Mouse (Mus musculus): Measurements from ENCODE around the gene 9930104L06Rik. TPM values are rescaled to one million over a fixed set of nuclear protein-coding genes. Genes with fewer than 3 reads are reported as not detected.

9930104L06Rik gene
- polyA plus RNA-seq, 1 experiment = 14.8 TPM

DNA sequence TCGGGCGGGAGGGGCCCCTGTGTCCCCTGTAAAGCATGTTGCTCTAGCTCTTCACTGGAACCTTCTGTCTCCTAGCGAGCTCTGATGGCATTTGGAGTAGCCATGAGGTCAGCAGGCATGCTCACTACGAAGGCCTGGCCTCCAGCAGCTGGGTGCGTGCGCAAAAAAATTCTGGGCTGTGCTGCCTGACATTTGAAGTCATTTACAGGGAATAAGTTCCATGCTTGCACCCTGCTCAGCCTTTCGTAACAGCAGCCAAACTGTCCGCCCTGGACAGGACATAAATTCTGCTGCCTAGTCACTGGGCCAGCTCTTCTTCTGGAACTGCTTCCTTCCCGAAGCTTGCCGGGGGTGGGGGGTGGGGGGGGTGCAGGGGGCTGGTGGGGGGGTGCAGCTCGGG, 22.2 kb downstream of the 9930104L06Rik start:
- no peak for DNase-seq (ENCODE audit: low read depth)

- no peak for DNase-seq (ENCODE audit: low read depth)
Observed at GRCm38 (mm10) chr4:124960940-124961339, 24.1 kb downstream of the 9930104L06Rik start.

DNA sequence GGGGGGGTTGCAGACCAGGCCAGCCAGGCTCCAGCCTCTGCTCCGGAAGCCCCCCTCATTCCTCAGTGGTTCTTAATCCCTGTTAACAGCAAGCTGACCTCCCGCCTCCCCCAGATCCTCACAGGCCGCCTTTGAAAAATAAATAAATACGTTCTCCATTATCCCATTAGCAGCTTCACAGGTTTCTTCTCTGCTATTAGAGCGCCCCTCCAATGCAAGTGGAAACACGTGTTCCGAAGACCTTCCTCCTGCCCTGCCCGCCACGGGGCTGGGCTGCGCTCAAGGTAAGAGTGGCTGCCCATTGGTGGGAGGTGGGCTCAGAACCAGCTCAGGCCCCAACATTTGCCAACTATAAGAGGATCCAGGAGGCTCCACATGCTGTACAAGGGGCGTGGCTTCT, 25.7 kb downstream of the 9930104L06Rik start:
- DNase-seq (ENCODE audit: low read depth) = no peak

GRCm38 (mm10) chr4:124964912-124965599, 28.2 kb downstream of the 9930104L06Rik start:
- no peak for DNase-seq (ENCODE audit: low read depth)

DNA sequence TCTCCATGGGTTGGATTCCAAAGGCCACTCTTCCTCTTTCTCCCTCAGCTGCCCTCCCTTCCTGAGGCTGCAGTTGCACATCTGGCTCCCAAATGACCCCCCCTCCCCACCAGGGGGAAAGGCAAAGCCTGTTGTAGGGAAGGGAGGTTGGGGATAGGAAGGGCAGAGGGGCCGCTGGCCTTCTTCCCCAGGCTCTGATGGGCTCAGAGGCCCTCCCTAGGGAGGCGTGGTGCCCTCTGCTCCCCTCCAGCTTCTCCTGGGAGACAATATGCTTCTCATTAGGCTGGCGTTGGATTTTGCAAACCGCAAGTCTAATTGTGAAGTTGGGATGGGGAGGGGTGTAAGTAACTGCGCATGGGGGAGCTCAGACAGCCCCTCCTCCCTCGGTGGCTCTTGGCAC, 31.9 kb downstream of the 9930104L06Rik start:
- DNase-seq (ENCODE audit: low read depth) = no peak

DNA sequence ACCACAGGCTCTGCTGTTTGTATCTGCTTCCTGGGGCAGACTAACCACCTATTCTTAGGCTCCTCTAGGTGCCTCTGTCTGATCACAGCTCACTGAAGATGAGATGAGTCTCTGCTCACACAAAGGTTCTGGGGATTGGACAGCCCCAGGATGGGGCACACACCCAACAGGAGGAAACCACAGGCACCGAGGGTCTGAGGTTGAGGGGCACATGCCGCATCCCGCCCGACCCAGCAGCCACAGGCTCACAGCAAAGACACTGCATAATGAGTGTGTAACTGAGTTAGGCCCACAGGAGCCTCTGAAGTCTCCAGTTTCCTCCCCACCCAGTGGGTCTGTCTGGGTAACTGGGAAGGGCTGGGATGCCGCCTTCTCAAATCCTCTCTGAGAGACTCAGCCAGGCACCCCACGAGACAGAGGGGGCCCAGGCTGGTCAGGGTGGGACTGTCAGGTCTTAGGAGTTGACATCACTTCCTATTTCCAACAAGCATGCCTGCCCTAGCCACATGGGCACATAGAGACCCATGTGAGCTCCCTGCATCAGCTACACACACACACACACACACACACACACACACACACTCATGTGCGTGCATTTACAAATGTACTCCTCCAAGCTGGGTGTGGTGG, 32.5 kb downstream of the 9930104L06Rik start:
- no peak for DNase-seq (ENCODE audit: low read depth)

GRCm38 (mm10) chr4:124970194-124970593, 33.3 kb downstream of the 9930104L06Rik start:
- DNase-seq (ENCODE audit: low read depth) = no peak

DNA sequence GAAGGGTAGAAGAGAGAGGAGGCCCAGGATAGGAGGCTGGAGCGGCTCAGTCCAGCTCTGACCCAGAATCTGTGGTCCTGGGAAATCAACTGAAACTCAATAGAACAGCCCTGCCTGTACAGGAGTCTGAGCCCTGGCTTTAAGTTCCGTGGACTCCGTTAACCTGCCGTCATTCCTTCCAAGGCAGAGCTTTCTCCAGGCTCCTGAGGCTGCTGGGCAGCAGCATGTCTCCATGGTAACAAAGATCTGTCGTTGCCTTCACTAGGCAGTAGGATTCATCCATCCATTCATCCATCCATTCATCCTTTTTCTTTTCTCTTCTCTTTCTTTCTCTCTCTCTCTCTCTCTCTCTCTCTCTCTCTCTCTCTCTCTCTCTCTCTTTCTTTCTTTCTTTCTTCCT, 33.8 kb downstream of the 9930104L06Rik start:
- DNase-seq (ENCODE audit: low read depth) = no peak

- no peak for DNase-seq (ENCODE audit: low read depth)
Observed at GRCm38 (mm10) chr4:124971094-124971493, 34.2 kb downstream of the 9930104L06Rik start.

DNA sequence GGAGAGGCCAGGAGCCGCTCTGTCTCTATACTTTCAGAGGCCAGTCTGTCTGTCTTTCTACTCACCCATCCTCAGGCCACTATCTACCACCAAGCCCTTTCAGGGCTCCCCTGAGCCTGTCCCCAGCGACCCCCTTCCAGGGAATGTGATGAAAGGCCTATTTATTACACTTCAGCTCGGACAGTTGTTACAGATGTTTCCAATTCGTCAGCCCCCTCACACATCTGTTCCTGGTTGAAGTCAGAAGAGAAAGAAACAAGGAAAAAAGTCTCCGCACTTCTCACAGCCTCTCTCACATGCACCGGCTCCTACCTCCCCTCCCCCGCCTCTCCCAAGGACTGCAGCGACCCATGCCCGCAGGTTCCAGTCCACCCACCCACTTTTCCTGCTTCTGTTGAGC, 35.5 kb downstream of the 9930104L06Rik start:
- DNase-seq (ENCODE audit: low read depth) = no peak

GRCm38 (mm10) chr4:124973296-124973695, 36.4 kb downstream of the 9930104L06Rik start:
- no peak for DNase-seq (ENCODE audit: low read depth)

- no peak for DNase-seq (ENCODE audit: low read depth)
Observed at GRCm38 (mm10) chr4:124978201-124978600, 41.4 kb downstream of the 9930104L06Rik start.

GRCm38 (mm10) chr4:124983893-124984526, 47.2 kb downstream of the 9930104L06Rik start:
- DNase-seq (ENCODE audit: low read depth) = no peak

- no peak for DNase-seq (ENCODE audit: low read depth)
Observed at GRCm38 (mm10) chr4:124984871-124985670, 48.2 kb downstream of the 9930104L06Rik start.

DNA sequence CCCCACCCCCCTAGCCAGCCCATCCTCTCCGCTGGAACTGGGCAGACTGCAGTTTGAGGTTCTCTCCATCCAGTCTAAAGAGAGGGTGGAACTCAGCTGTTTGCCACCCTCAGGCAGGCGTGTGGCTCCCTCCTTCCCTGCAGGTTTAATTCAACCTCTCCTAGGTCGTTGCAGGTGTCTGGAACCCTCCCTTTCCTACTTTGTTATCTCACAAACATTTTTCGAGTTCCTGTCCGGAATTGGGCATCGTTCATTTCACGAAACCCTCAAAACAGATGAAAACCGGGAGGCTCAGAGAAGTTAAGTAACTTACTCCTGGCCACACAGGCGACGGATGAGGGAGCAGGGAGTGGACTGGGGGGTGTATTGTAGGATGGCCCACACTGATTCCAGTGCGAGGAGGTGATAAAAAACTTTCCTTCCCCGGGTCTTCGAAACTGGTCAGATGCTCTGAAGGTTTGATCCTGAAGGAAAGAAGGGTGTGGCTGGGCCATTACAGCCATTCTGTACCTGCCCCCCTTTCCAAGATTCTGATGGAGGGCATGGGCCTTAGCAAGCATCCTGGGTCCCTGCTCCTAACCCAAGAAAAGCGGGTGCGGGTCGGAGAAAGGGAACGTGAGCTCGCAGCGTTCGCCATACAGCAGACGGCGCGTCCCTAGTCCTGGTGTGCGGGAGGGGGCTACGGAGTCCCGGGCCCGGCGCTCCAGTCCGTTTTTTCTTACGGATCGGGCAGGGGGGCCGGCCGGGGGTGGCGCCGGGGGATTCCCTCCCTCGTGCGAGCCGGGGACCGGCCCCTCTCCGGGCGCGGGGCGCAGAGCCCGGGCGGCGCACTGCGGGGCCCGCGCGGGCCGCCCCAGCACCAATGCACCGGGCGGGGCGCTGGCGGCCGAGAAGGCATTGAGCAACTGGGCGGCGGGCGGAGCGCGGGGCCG, 49.1 kb downstream of the 9930104L06Rik start, which contains the start of gene Rspo1:
TSS of gene Rspo1 (plus strand) at position 760 of the 932 bp plus-strand sequence.
- no peak for DNase-seq (ENCODE audit: low read depth)

DNA sequence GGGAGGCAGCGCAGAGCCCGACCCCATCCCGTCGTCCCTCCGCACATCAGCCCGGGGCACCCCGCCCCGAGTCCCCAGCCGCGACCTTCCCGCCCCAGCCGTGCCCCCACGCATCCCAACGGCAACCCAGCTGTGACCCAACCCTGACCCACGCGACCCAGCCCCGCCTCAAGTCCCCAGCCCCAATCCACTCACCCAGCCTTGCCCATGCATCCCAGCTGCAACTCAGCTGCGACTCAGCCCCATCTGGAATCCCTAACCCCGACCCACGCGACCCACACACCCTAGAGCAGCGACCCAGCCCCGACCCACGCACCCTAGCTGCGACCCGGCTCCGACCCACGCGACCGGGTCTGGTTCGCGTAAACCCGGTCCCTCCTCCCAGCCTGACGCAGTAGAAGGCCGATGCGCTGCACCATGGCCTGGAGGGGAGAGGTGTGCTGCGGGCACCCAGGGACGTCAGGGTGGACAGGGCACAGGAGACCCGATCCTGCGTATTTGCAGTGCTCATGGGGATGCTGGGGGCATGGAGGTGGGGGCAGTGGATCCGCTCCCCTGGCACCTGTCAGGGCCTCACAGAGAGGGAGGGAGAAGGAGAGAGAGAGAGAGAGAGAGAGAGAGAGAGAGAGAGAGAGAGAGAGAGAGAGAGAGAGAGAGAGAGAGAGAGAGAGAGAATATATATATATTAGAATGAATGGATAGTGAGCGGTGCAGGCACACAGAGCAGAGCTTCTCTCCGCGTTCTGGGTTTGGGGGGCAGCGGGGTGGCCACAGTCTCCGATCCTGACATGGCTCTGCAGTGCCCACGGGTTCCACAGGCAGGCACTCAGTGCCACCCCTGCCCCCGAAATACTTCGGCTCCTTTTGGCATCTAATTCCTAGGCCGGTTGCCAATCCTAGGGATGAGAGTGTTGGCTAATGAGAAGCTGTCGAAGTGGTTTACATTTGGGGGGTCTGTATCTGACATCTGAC, 50.2 kb downstream of the 9930104L06Rik start:
- DNase-seq (ENCODE audit: low read depth) = no peak

DNA sequence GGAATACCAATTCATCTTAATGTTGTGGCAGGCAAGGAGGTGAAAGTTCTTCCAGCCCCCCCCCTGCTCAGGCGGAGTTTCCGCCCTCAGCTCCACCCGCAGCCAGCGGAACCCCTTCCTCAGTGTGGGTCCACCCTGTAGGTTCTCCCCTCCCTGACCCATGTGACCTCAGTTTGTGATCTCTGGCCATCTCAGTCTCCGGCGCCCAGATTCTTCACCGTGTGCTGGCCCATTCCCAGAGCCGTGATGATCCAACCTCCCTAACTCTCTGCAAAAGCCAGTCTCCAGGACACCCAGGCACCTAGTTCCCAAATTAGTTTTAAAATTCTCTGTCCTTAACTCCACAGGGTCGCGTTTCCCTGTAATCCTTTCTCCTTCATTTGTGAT, 50.9 kb downstream of the 9930104L06Rik start:
- DNase-seq (ENCODE audit: low read depth) = no peak

- no peak for DNase-seq (ENCODE audit: low read depth)
Observed at GRCm38 (mm10) chr4:124988382-124988781, 51.5 kb downstream of the 9930104L06Rik start.

DNA sequence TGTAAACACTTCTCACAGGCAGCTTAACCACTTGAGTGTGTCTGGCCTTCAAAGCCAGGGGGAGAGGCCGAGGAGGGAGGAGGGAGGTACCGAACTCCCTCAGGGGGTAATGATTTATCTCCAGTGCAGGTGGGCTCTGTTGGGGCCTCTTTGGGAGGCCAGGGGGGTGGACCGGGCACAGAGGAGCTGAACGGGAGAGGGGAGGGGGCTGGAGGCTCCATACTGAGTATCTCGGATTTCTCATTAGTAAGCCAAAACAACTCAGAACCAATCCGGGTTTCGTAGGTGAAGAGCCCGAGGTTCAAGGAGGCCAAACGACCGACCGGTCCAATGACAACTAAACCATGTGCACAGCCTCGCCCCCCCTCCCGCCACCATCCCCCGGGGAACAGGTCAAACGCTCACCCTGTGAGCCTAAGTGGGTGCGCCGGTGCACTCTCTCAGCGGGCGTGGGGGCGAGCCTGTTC, 53.0 kb downstream of the 9930104L06Rik start:
- DNase-seq (ENCODE audit: low read depth) = no peak

GRCm38 (mm10) chr4:124990325-124990724, 53.5 kb downstream of the 9930104L06Rik start:
- DNase-seq (ENCODE audit: low read depth) = no peak

Measured in gonadal fat pad, adult 2 months (tissue).